Mouse (Mus musculus): ENCODE results near the gene Ccdc93.

Gene Ccdc93

GRCm38 (mm10) chr1:121518609-121519008 lies 87.8 kb downstream of the Ccdc93 start:
- no peak for DNase-seq (ENCODE audit: low spot score in 2 of 2)

- peak; percentile 44 to 46 for DNase-seq (ENCODE audit: low spot score in 2 of 2)
These were observed 96.2 kb downstream of the Ccdc93 start for GRCm38 (mm10) chr1:121527061-121527460.

GRCm38 (mm10) chr1:121527600-121528398 lies 97.0 kb downstream of the Ccdc93 start:
- DNase-seq (ENCODE audit: low spot score in 2 of 2): no peak

GRCm38 (mm10) chr1:121528399-121528720 lies 97.5 kb downstream of the Ccdc93 start, which contains the start of gene Htr5b:
Gene Htr5b, minus strand, starts transcription at chr1:121528465.
- peak; percentile 61 for DNase-seq (ENCODE audit: low spot score in 2 of 2)

GRCm38 (mm10) chr1:121529286-121529685 lies 98.4 kb downstream of the Ccdc93 start:
- no peak for DNase-seq (ENCODE audit: low spot score in 2 of 2)

- no peak for DNase-seq (ENCODE audit: low spot score in 2 of 2)
These were observed 100.6 kb downstream of the Ccdc93 start for GRCm38 (mm10) chr1:121531439-121531838.

- DNase-seq (ENCODE audit: low spot score in 2 of 2): no peak
These were observed 109.5 kb downstream of the Ccdc93 start for GRCm38 (mm10) chr1:121540361-121540760.

- no peak for DNase-seq (ENCODE audit: low spot score in 2 of 2)
These were observed 116.0 kb downstream of the Ccdc93 start for GRCm38 (mm10) chr1:121546844-121547243.

GRCm38 (mm10) chr1:121548667-121549066 lies 117.8 kb downstream of the Ccdc93 start:
- no peak for DNase-seq (ENCODE audit: low spot score in 2 of 2)

- DNase-seq (ENCODE audit: low spot score in 2 of 2): no peak
These were observed 118.6 kb downstream of the Ccdc93 start for GRCm38 (mm10) chr1:121549456-121549855.

GRCm38 (mm10) chr1:121550801-121551456 lies 120.1 kb downstream of the Ccdc93 start:
- no peak for DNase-seq (ENCODE audit: low spot score in 2 of 2)

- DNase-seq (ENCODE audit: low spot score in 2 of 2): no peak
These were observed 120.6 kb downstream of the Ccdc93 start for GRCm38 (mm10) chr1:121551457-121551835.
